Comparison of ENCODE assay signal across 31 mouse cellular contexts in genomic region chr10:16922888-16923287, GRCm38 (mm10).
"Had no signal": no experiment of that assay in that cellular context is flagged by ENCODE, and none has a peak within 500 bp of the region (broad histone marks: within the 10 kb centered on the region; RNA-seq: fewer than 3 reads in every experiment).

No protein-coding gene starts in this region.

- H3K9me3 ChIP-seq: limb, embryonic 10.5 days; limb, embryonic 12.5 days; limb, embryonic 13.5 days; limb, embryonic 15.5 days; liver, embryonic 12.5 days; liver, embryonic 13.5 days; liver, embryonic 15.5 days; lung, embryonic 15.5 days; megakaryocyte, embryonic 14.5 days; midbrain, embryonic 10.5 days; midbrain, embryonic 12.5 days; midbrain, embryonic 13.5 days; midbrain, embryonic 15.5 days had no signal

- ATAC-seq: liver, embryonic 12.5 days; liver, postnatal 0 days; lung, postnatal 0 days; midbrain, embryonic 13.5 days; midbrain, embryonic 15.5 days; midbrain, embryonic 16.5 days had no signal

- H3K27ac ChIP-seq: limb, embryonic 10.5 days; limb, embryonic 12.5 days; limb, embryonic 13.5 days; limb, embryonic 15.5 days; liver, embryonic 12.5 days; liver, embryonic 13.5 days; liver, embryonic 14.5 days; liver, embryonic 15.5 days; lung, embryonic 15.5 days; macrophage; midbrain, embryonic 10.5 days; midbrain, embryonic 12.5 days; midbrain, embryonic 13.5 days; midbrain, embryonic 15.5 days had no signal

- H3K9ac ChIP-seq: limb, embryonic 12.5 days; limb, embryonic 13.5 days; limb, embryonic 15.5 days; liver, embryonic 12.5 days; liver, embryonic 13.5 days; liver, embryonic 14.5 days; liver, embryonic 15.5 days; liver, postnatal 0 days; lung, embryonic 14.5 days; lung, embryonic 15.5 days; midbrain, embryonic 12.5 days; midbrain, embryonic 13.5 days; midbrain, embryonic 15.5 days had no signal

- DNase-seq: left cerebral cortex, postnatal 4 days; liver; liver, embryonic 13.5 days; liver, postnatal 0 days; lung, adult 18-20 months; lung, adult 2 months; lung, embryonic 14.5 days; lung, postnatal 10 days; lung, postnatal 14 days; lung, postnatal 36 days; lung, postnatal 4 days; midbrain, embryonic 14.5 days had no signal

- H3K4me1 ChIP-seq: limb, embryonic 10.5 days; limb, embryonic 12.5 days; limb, embryonic 13.5 days; limb, embryonic 15.5 days; liver, embryonic 12.5 days; liver, embryonic 13.5 days; liver, embryonic 15.5 days; lung, embryonic 15.5 days; megakaryocyte, embryonic 14.5 days; midbrain, embryonic 10.5 days; midbrain, embryonic 12.5 days; midbrain, embryonic 13.5 days; midbrain, embryonic 15.5 days had no signal

- H3K4me2 ChIP-seq: limb, embryonic 12.5 days; limb, embryonic 13.5 days; limb, embryonic 15.5 days; liver, embryonic 11.5 days; liver, embryonic 12.5 days; liver, embryonic 13.5 days; liver, embryonic 15.5 days; lung, embryonic 14.5 days; lung, embryonic 15.5 days; midbrain, embryonic 11.5 days; midbrain, embryonic 12.5 days; midbrain, embryonic 13.5 days; midbrain, embryonic 15.5 days had no signal

- H3K4me3 ChIP-seq: limb, embryonic 10.5 days; limb, embryonic 12.5 days; limb, embryonic 13.5 days; limb, embryonic 15.5 days; liver, embryonic 12.5 days; liver, embryonic 13.5 days; liver, embryonic 15.5 days; lung, embryonic 15.5 days; megakaryocyte, embryonic 14.5 days; midbrain, embryonic 10.5 days; midbrain, embryonic 12.5 days; midbrain, embryonic 13.5 days; midbrain, embryonic 15.5 days; myocyte had no signal

- H3K36me3 ChIP-seq: limb, embryonic 10.5 days; limb, embryonic 12.5 days; limb, embryonic 13.5 days; limb, embryonic 15.5 days; liver, embryonic 12.5 days; liver, embryonic 13.5 days; liver, embryonic 15.5 days; lung, embryonic 15.5 days; midbrain, embryonic 10.5 days; midbrain, embryonic 12.5 days; midbrain, embryonic 13.5 days; midbrain, embryonic 15.5 days had no signal

- H3K27me3 ChIP-seq: limb, embryonic 12.5 days; limb, embryonic 13.5 days; limb, embryonic 15.5 days; liver, embryonic 12.5 days; liver, embryonic 13.5 days; liver, embryonic 15.5 days; lung, embryonic 15.5 days; megakaryocyte, embryonic 14.5 days; midbrain, embryonic 12.5 days; midbrain, embryonic 13.5 days; midbrain, embryonic 15.5 days had no signal
